Mouse (Mus musculus) adrenal gland, postnatal 4 days (tissue): ENCODE data around the gene Grik1. TPM values are rescaled to one million over a fixed set of nuclear protein-coding genes. Genes with fewer than 3 reads are reported as not detected.

Experiments used
- DNase-seq, 2 experiments: peaks; one replicate each; pipeline ENCODE4 v3.0.0; 2021 to 2022; ENCODE audit warnings: low spot score in 2 of 2, mixed read lengths in 2 of 2
- total RNA-seq, 2 experiments: library from RNA; stranded (reverse); gene quantifications; 2 replicates each; pipeline ENCODE4 v1.2.3; 2021

Gene Grik1
- total RNA-seq, 2 experiments from 2014 or later = 0.54 to 0.95 TPM

DNA sequence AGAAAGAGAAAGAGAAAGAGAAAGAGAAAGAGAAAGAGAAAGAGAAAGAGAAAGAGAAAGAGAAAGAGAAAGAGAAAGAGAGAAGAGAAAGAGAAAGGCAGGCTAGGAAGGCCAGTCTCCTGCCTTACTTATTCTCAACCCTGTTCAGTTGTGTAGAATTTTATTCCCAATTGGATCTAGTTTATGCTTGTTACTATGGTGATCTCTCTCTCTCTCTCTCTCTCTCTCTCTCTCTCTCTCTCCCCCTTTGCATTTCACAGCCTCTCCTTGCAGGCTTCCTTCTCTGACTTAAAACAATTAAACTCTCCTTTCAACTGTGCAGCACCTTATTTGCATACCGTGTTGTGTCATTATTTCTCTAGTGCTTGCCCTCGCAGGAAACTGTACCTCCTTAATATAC lies 147.5 kb downstream of the Grik1 start:
- DNase-seq = no peak

DNA sequence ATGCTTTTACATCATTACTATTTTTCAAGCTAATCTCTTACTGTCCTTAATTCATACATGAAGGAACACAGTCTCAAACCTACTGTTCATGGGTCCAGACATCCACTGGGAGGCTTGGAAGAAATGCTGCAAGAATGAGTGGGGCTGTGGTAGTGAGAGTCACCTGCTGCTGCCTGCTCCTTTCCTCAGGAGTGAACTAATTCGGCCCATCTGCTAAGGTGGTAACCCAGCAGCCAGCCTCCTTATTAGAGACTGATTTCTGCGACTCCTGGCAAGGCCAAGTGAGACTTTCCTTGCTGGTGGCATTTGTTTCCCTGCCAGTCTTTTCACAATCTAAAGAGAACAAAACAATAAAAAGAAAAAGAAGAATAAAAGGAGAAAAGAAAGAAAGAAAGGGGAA lies 147.9 kb downstream of the Grik1 start:
- DNase-seq = no peak

DNA sequence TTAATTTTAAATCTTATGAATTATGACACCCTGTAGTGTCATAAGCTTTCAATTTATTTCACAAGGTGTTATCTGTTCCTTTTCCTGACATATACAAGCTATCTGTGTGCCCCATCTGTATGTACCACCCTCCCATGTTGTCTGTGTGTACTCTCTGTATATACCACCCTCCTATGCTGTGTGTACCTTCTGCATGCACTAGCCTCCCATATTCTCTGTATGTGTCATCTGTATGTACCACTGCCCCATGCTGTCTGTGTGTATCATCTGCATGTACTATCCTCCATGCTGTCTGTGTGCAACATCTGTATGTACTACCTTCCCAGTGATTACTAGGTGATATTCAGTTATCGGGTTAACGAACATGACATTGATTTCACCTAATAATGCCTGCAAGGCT lies 148.5 kb downstream of the Grik1 start:
- DNase-seq = no peak

DNA sequence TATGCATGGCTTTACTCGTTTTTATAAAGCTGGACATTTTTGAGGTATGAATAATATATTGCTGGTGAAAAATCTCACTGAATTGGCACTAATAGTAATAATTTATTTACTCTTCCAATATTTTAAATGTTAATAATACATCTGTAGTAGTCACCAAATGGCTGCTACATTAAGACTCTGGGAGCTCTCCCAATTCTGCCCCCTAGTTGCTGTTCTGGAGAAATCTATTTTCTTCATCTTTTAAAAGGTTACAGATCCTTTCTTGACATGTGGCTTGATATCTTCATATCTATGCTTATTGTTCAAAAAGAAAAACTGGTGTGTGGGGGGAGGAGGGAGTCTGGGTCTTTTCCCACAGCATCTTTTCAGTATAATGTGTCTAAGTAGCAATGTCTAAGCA lies 151.2 kb downstream of the Grik1 start:
- no peak for DNase-seq

DNA sequence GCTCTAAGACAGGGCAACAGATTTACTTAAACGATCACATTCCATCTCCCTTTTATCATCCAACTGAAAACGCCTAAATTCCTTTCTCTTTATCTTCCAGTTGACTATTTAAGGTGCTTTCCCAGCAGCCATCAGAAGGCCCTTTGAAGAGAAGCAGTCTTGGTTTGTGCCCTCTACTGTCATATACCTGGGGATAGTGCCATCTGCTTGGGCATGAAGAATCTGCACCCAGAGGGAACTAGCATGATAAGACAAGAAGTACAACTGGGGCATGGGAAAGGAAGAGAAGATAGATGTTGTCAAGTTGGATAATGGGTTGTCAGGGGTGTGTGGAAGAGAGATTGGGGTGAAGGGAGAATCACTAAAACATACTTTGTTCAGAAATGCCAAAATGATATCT lies 157.1 kb downstream of the Grik1 start:
- no peak for DNase-seq

DNA sequence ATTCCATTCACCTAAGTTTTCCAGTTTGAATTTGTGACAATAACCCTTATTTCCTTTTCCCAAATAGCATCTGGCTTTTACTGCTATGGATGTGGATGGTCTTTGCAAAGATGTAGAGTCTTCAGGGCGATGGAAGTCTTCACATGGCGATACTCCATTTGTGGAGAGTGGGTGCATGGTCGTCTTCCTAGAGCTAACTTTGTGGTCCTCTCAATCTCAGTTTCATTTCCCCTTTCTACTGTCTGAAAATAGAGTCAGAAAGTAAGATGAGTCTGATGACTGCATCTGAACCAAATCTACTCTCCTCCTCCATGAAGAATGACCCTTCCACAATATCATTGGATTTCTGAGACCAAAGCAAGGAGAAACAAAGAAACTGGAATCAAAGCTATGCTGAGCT lies 159.0 kb downstream of the Grik1 start:
- no peak for DNase-seq

DNA sequence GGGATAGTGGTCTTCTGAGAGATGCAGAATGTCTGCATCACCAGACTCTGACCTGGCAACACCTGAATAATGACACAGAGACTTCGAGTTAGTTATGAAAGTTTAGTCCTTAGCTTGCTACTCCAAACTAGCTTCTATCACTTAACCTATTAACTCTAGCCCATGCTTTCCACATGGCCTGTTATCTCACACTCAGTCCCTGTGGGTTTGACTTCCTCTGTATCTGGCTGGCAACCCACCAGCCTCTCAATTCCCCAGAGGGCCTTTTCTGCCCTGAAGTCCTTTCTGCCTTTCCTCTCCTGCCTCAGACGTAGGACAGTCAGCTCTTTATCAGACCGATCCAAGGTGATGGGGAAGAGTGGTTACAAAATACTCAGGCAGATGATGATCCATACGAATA lies 165.0 kb downstream of the Grik1 start:
- no peak for DNase-seq

DNA sequence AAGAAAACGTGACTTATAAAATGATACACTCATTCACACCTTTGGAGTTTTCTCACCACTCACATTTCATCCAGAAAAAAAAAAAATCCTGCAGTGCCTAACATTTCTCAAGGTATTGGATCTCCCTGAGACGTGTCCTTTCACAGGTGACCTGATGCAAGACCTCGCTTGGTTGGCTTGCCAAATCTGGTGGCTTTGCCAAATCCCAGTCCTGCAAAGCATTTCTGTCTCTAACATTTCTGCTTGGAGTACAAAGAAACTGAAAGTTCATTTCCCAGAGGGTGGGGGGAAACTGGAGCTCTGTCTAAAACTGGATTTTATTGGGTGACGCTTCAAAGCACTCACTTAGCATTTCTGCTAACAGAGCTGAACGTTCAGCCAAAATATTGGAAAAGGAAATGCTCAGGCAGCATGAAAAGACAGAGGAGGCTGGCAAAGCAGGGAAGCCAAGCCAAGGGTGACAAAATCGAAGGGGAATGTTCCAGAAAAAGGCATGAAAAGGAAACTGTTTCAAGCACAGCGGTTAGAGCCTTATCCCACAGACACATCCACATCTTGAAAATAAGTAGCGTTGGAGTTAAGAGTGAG lies 177.4 kb downstream of the Grik1 start:
- no peak for DNase-seq

DNA sequence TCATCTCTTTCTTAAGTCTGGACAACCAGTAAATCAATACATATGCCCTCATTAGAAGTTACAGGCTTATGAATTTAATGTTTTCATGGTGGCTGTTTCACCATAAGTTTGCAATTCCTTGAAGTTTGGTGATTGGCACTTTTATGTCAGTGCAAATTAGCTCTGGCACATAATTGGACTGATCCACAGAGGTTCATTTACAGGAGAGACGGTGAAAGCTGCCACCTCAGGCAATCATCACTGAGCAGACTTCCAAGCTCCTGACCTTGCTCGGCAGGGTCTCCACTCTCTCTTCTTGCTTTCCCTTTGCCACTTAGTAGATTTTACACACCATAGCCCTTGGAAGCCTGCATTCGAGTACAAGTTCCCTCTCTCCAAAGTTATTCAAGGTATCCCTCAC lies 178.6 kb downstream of the Grik1 start:
- DNase-seq = no peak

DNA sequence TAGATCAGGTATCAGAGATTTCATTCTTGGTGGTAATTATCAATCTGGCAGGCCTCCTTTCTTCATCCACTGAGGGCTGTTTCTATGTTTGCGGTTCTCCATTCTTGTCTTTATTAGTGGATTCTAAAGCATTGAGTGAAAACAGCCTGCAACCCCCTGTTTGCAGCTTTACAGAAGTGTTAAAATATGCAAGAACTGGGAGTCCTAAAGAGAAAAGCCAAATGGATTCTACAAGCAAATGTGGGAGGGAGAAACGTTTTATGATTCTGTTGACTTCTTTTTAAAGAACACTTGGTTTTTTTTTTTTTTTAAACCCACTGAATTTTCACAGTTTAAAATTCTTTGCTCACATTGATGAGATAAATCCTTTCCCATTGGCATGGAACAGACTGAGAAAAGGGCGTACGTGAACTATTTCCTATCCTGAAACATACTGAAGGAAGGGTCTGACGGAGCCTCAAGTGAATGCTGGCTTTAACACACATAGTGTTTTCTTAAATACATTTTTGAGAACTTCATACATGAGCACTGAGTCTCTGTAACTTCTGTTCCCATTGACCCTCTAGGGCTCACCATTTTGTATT lies 195.8 kb downstream of the Grik1 start:
- no peak for DNase-seq

DNA sequence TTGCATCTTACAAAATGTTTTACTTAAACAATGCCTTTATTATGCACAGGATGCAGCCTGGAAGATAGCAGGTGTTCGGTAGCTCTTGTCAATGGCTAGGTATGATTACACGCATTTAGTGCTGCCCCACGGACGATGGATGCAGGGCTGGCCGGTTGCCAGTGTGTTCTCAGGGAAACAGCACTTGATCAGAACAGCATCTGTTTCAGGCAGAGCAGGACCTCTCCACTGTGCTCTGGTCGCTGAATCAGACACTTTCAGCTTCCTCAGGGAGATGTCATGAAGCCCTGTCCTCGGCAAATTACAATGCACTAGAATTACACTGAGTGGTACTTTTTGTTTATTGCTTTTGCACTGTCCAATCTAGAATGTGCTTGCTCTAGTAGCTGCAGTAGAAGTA lies 202.8 kb downstream of the Grik1 start:
- no peak for DNase-seq

DNA sequence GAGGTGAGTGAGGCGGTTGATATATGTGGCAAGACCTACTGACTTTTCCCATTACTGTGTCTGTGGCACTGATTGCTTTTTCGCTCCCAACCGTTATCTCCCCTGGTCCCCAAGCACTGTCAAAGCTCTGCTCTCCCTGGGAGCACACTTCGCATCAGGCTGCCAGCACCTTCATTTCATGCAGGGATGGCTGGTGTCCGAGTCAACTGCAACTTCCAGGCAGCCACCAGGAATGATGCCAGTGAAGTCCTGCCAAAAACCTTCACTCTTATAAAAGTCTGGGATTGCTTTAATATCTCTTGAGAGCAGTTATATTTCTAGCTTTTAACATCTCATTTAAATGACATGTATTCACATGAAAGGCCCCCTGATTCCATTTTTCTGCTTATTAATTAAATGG lies 215.3 kb downstream of the Grik1 start:
- DNase-seq = no peak

DNA sequence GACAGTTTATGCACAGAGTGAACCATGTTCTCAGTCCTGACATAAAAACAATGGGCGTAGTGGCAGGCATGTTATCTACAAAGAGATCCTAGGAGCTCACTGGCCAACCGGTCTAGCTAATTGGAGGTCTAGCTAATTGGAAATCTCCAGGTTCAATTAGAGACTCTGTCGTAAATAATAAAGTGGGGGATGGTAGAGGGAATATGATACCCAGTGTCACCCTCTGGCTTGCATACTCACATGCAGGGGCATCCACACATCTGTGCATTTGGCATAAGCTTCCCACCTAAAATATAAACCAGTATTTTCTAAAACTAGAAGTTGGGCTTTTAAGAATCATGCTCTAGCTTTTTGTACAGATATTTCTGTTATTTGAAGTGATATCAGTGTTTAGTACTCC lies 229.1 kb downstream of the Grik1 start:
- no peak for DNase-seq

DNA sequence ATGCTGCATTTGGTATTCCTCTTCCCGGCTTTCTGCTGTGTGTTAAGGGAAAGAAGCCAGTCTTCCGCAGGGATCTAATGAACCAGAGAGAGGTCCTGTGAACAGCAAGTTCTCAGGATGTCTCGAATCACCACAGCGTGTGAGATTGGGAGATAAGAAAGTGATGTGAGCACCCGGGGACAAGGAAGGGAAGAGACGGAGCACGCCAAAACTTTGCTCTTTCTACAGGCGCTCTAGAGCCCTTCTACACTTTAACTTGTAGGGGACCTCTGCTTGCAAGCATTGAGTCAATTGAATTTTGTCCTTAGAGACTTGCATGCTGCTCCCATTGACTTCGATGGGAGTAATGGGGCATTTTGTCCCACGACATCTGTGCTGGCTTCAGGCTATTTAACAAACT lies 241.9 kb downstream of the Grik1 start:
- DNase-seq = no peak

DNA sequence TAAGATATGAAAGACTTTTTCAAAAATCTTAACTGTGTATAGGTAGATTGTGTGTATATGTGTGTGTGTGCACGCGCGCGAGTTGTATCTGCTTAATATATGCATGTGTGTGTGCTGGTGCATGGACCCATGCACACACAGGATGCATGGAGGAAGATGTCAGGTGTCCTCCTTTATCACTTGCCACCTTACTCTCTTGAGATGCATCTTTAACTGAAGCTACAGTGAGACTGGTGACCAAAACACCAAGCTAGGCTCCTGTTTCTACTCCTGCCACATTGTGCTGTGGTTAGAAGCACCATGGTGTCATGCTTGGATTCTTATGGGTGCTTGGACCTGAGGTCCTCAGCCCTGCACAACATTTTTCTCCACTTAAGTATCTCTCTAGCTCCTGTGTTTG lies 245.7 kb downstream of the Grik1 start:
- no peak for DNase-seq

DNA sequence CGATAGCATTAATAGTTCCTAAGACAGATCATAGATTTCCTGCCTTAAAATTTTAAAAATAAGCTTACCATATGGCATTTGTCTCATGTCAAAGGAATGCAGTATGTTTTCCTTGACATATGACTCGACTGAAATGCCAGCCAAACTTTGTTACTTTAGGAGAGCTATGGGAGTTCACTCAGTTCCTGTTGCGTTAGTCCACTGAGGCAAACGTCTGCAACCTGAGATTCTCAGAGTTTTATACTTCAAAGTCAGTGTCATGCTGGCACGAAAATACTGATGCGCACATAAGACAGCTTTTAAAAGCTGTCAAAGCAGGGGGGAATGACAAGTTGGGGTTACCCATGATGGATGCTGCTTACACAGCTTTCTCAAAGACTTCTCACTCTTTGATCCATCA lies 247.6 kb downstream of the Grik1 start:
- DNase-seq = no peak

DNA sequence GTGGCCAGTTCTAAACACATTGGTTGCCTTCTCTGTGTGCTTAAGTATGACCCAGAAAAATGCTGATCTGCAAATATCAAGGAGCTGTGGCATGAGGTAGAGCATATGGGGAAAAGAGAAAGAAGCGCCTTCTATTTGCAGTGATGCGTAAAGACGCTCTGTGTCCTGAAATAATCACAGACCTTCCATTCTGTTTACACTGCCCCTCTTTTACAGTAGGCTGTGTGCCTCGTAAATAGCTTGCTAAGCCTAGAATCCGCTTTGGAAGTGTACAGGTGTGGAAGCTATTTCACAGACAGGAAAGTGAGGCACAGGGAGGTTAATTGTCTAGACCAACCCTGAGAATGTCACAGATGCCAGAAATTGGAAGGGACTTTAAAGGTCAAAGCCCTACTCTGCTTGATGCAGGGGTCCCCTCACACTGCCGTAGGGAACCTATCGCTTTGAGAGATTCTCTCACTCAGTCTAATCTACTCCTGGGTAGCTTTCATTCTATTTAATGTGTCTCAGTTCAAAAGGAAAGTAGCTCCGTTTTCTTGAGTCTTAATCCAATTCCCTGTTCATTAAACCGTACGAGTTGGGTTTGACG lies 251.5 kb downstream of the Grik1 start:
- DNase-seq = no peak

DNA sequence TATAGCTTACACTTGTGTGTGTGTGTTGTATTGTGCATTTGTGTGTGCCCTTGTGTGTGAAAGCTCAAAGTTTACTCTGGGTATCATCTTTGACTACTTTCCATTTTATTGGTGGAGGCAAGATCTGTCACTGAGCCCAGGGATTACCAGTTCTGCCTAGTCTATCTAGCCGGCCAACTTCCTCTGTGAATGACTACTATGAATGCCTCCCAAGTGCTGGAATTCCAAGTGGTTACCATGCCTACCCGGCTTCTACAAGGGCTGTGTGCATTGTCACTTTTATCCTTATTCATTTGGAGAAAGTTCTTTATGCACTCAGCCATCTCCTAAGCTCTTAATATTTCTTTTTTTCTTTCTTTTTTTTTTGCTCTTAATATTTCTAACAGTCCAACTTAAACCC lies 301.3 kb downstream of the Grik1 start:
- DNase-seq = no peak

DNA sequence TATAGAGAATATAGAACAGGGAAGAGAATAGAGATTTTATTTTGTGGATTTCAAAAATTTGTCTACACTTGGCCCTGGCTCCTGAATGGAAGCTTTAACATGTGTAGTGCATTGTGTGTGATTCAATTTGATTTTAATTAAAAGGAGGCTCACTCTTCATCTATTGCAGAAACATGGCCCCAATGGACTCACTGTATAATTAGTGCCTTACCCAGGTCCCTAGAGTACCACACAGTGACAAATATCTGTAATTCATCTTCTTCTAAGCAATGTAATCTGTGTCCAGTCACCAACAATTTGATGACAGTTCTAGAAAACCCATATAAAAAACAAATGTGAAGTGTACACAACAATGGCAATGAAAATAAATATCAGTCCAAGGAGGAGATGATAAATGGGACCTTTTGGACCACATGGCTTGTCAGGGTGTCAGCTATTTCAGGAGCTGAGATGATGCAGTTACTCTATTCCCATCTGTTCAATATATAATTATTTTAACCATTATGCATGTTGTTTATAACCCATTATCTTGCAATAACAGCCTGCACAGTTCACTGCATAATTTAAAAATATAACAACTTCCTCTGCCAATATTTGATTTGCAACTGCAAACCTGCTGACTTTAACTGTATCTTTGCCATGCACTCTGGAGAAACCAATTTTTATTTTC lies 305.7 kb downstream of the Grik1 start:
- DNase-seq = no peak

DNA sequence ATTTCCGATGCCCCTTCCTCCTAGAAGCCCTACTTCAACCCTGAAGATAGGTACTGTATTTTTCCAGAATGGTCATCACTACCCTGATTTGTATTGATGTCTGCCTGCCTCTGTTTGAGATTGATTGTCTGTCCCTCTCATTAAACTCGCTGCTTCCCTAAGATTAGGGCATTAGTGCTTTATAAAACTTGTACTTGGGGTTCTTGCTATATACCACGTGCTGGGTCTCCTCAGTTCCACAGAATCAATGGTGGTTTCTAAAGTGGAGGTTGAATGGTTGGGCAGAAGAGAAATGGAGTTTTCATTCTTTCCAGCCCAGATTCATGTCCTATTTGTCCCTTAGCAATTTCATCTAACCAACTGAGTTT lies 316.0 kb downstream of the Grik1 start:
- DNase-seq = no peak

DNA sequence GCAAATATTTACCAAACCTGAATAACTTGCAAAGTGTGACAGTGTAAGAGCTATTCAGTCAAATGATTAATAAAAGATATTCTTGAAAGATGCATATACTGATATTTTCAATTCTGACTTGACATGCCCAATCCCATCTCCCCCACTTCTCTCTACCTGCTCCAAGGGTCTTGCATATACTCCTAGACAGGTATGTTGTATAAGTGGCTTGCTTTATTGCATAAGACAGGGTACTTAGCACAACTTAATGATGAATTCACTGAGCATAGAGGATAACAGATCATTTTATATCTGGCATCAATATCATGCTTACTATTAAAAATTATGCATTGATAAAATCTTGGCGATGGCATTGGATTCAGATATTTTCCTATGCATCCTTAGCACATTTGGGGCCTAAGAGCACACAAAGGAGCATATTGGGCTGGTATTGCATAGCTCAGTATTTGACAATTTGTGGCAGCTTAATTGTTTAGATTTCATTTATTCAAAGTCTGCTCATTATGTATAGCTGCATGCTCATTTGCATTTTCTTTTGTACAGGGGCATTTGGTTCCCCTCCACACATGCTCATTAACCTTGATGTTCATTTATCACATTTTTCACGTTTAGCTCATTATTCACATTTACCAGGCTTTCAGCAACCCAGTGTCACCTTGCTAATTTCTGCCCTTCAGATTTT lies 316.5 kb downstream of the Grik1 start:
- DNase-seq = no peak

DNA sequence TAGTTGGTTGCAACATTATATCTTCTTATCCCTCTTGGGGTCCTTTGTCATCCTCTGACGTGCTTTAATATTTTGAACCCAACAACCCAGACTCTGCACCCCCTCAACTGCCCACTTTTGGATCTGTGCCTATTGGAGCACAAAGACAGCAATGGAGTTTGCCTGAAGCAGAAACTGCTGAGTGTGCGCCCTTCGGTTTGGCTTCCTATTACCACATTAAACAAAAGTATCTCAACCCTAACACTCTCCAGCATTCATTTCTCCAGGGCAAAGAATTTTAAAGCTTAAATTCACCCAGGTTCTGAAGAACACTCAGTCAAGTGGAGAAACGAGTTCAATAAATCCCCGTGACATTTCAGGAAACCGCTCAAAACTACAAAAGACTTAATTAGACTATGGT lies 318.2 kb downstream of the Grik1 start:
- DNase-seq = no peak
